Mouse (Mus musculus): ENCODE data around the gene Srrm1. TPM values are rescaled to one million over a fixed set of nuclear protein-coding genes. Genes with fewer than 3 reads are reported as not detected.
A peak's percentile ranks its signal among the peaks of the same experiment; 100 is the strongest.

The Srrm1 gene
- total and polyA plus RNA-seq, 3 experiments, result 26.9 to 285 (median 138) TPM

- peaks cover 0 to 11% of the 10 kb centered on the region in 2 experiments; a peak in 2 of 4 replicates for H3K4me1 ChIP-seq (ENCODE audit: control insufficient read depth in 1 of 2, insufficient read depth in 2 of 2, low read length in 2 of 2)
- H3K27ac ChIP-seq (ENCODE audit: control insufficient read depth, low read depth, low read length), result no peak overlapping the region
- no peaks in the 10 kb centered on the region for H3K9me3 ChIP-seq (replicated peaks; ENCODE audit: insufficient read depth, low read length)
- DNase-seq (ENCODE audit: low read depth, low spot score), result no peak
- no peaks in the 10 kb centered on the region for H3K27me3 ChIP-seq (ENCODE audit: control insufficient read depth in 1 of 2, insufficient read depth in 2 of 2, low read length in 2 of 2)
- no peak overlapping the region for H3K4me3 ChIP-seq (ENCODE audit: control insufficient read depth in 1 of 2, insufficient read depth in 1 of 2, low read depth in 2 of 2, low read length in 2 of 2)
- TF ChIP-seq MXI1 (IDR thresholded peaks at IDR 0.05; ENCODE audit: low read depth, low read length), result no peak
- no peak for TF ChIP-seq MYC (IDR thresholded peaks at IDR 0.05; ENCODE audit: low read depth, low read length)
- TF ChIP-seq MAX (IDR thresholded peaks at IDR 0.05; ENCODE audit: low read length), result no peak
- peaks cover 0 to 7% of the 10 kb centered on the region in 2 experiments; a peak in 2 of 4 replicates for H3K36me3 ChIP-seq (ENCODE audit: control insufficient read depth in 1 of 2, insufficient read depth in 2 of 2, low read length in 2 of 2)
- H3K79me2 ChIP-seq (ENCODE audit: control insufficient read depth, insufficient read depth, low read length, poor library complexity), result no peaks in the 10 kb centered on the region; the same call in 1 of the 2 replicates
- H3K9ac ChIP-seq (ENCODE audit: control insufficient read depth, low read depth, low read length, poor library complexity, severe bottlenecking), result no peak overlapping the region
Observed at GRCm38 (mm10) chr4:135309112-135309659, 43.9 kb downstream of the Srrm1 start.

- Histone ChIP-seq H3K27me3 (ENCODE audit: control insufficient read depth in 1 of 2, insufficient read depth in 2 of 2, low read length in 2 of 2) (no peaks in the 10 kb centered on the region), H3K36me3 (ENCODE audit: control insufficient read depth in 1 of 2, insufficient read depth in 2 of 2, low read length in 2 of 2) (no peaks in the 10 kb centered on the region; a peak in 1 of 4 replicates), H3K9ac (ENCODE audit: control insufficient read depth, low read depth, low read length, poor library complexity, severe bottlenecking) (no peak overlapping the region), H3K4me3 (ENCODE audit: control insufficient read depth in 1 of 2, insufficient read depth in 1 of 2, low read depth in 2 of 2, low read length in 2 of 2) (no peak overlapping the region), H3K27ac (ENCODE audit: control insufficient read depth, low read depth, low read length) (no peak overlapping the region), H3K9me3 (replicated peaks; ENCODE audit: insufficient read depth, low read length) (no peaks in the 10 kb centered on the region), H3K79me2 (ENCODE audit: control insufficient read depth, insufficient read depth, low read length, poor library complexity) (no peaks in the 10 kb centered on the region), H3K4me1 (ENCODE audit: control insufficient read depth in 1 of 2, insufficient read depth in 2 of 2, low read length in 2 of 2) (peaks cover 0 to 2% of the 10 kb centered on the region in 2 experiments; a peak in 1 of 4 replicates)
- DNase-seq (ENCODE audit: low read depth, low spot score), result peak; percentile 70
- TF ChIP-seq MAFK (IDR thresholded peaks at IDR 0.05; ENCODE audit: borderline replicate concordance, low read depth, low read length) (no peak), BHLHE40 (IDR thresholded peaks at IDR 0.05; ENCODE audit: borderline replicate concordance, low read depth, low read length) (no peak), EP300 (IDR thresholded peaks at IDR 0.05; ENCODE audit: low read depth in 1 of 2, low read length in 2 of 2) (no peak), HCFC1 (IDR thresholded peaks at IDR 0.05; ENCODE audit: low read depth, low read length) (no peak)
Observed at GRCm38 (mm10) chr4:135306971-135307632, 46.0 kb downstream of the Srrm1 start.

- no peaks in the 10 kb centered on the region for H3K79me2 ChIP-seq (ENCODE audit: control insufficient read depth, insufficient read depth, low read length, poor library complexity)
- H3K9ac ChIP-seq (ENCODE audit: control insufficient read depth, low read depth, low read length, poor library complexity, severe bottlenecking), result no peak overlapping the region
- TF ChIP-seq ZKSCAN1 (IDR thresholded peaks at IDR 0.05; ENCODE audit: low read depth, low read length) (no peak), HCFC1 (IDR thresholded peaks at IDR 0.05; ENCODE audit: low read depth, low read length) (no peak), NRF1 (IDR thresholded peaks at IDR 0.05; ENCODE audit: insufficient read depth, low read depth, low read length, poor library complexity, severe bottlenecking) (no peak)
- H3K9me3 ChIP-seq (replicated peaks; ENCODE audit: insufficient read depth, low read length), result no peaks in the 10 kb centered on the region
- DNase-seq (ENCODE audit: low read depth, low spot score), result no peak
- H3K4me3 ChIP-seq (ENCODE audit: control insufficient read depth in 1 of 2, insufficient read depth in 1 of 2, low read depth in 2 of 2, low read length in 2 of 2), result no peak overlapping the region
- no peaks in the 10 kb centered on the region for H3K27me3 ChIP-seq (ENCODE audit: control insufficient read depth in 1 of 2, insufficient read depth in 2 of 2, low read length in 2 of 2)
- no peak overlapping the region for H3K27ac ChIP-seq (ENCODE audit: control insufficient read depth, low read depth, low read length)
- H3K36me3 ChIP-seq (ENCODE audit: control insufficient read depth in 1 of 2, insufficient read depth in 2 of 2, low read length in 2 of 2), result no peaks in the 10 kb centered on the region; a peak in 1 of 4 replicates
- H3K4me1 ChIP-seq (ENCODE audit: control insufficient read depth in 1 of 2, insufficient read depth in 2 of 2, low read length in 2 of 2), result peaks cover 0 to 2% of the 10 kb centered on the region in 2 experiments; a peak in 1 of 4 replicates
Observed at GRCm38 (mm10) chr4:135306533-135306932, 46.6 kb downstream of the Srrm1 start.
